Mouse (Mus musculus): Measurements from ENCODE around the gene Fam166a. TPM values are rescaled to one million over a fixed set of nuclear protein-coding genes. Genes with fewer than 3 reads are reported as not detected.

The Fam166a gene
- total and polyA plus RNA-seq, 2 experiments from 2014 or later, result not detected

DNA sequence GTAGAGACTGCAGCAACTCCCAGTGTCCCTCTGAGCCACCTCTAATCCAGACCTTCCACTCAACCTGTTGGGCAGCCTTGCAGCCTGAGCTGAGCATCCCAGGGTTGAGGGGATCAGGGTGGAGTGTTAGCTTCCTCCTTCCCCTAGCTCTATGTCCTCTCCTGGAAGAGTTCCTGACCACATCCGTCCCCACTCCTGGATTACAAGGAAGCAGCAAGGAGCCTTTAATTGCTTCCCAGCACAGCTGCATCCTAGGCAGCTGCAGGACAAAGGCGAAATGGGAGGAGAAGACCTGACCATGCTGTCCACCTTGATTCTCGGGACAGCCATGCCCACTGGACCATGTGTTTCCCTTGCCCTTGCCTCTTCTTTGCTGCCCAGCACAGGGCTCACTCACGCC, 41.5 kb upstream of the Fam166a start:
- Histone ChIP-seq H3K4me1 (ENCODE audit: control insufficient read depth, insufficient read depth) (peaks cover 30% of the 10 kb centered on the region), H3K4me2 (ENCODE audit: low read depth, low read length) (peak overlapping the region; percentile 32), H3K4me3 (ENCODE audit: low read depth, low read length) (no peak overlapping the region), H3K27me3 (ENCODE audit: control insufficient read depth, insufficient read depth, low read length) (0 out of 2 replicates have a peak, but pooled peaks cover 6% of the 10 kb centered on the region), H3K9ac (replicated peaks; ENCODE audit: low read depth, low read length) (peak overlapping the region; percentile 14; the same call in 1 of the 2 replicates), H3K27ac (ENCODE audit: low read depth) (peak overlapping the region; percentile 77), H3K9me3 (replicated peaks; ENCODE audit: control insufficient read depth, low read length) (no peaks in the 10 kb centered on the region), H3K36me3 (replicated peaks; ENCODE audit: control insufficient read depth, insufficient read depth, low read length) (no peaks in the 10 kb centered on the region)
- 59% methylated on average over 4 of the region's 4 CpGs for WGBS
- TF ChIP-seq CTCF (IDR thresholded peaks at IDR 0.05; ENCODE audit: low read depth) (no peak), EP300 (IDR thresholded peaks at IDR 0.05; ENCODE audit: low read depth) (peak; percentile 49; the same call in 1 of the 2 replicates)
- ATAC-seq (ENCODE audit: insufficient read depth, low read depth) (no peak), DNase-seq (ENCODE audit: low spot score) (no peak)

DNA sequence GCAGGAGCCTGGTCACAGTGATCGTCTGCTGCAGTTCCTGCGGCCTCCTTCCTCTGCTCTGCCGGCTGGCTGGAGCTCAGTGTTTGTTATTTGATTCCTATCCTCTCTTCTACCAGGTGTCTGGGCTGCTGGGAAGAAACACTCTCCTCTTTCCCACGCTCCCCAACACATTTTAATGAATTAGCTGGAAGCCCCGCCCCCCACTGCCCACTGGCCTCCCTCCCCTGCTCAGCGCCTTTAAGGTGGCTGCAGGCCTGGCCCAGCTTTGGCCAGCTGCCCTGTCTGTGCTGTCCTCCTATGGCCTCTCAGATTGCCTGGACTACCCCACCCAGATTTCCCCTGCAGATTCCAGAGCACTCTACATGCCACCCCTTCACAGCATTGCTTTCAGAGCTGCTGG, 40.9 kb upstream of the Fam166a start:
- Histone ChIP-seq H3K27me3 (ENCODE audit: control insufficient read depth, insufficient read depth, low read length) (0 out of 2 replicates have a peak, but pooled peaks cover 6% of the 10 kb centered on the region), H3K4me2 (ENCODE audit: low read depth, low read length) (peak overlapping the region; percentile 32), H3K36me3 (replicated peaks; ENCODE audit: control insufficient read depth, insufficient read depth, low read length) (no peaks in the 10 kb centered on the region), H3K4me1 (ENCODE audit: control insufficient read depth, insufficient read depth) (peaks cover 30% of the 10 kb centered on the region), H3K4me3 (ENCODE audit: low read depth, low read length) (no peak overlapping the region), H3K27ac (ENCODE audit: low read depth) (peak overlapping the region; percentile 77), H3K9ac (replicated peaks; ENCODE audit: low read depth, low read length) (peak overlapping the region; percentile 14), H3K9me3 (replicated peaks; ENCODE audit: control insufficient read depth, low read length) (no peaks in the 10 kb centered on the region)
- TF ChIP-seq CTCF (IDR thresholded peaks at IDR 0.05; ENCODE audit: low read depth), result no peak
- TF ChIP-seq EP300 (IDR thresholded peaks at IDR 0.05; ENCODE audit: low read depth), result no peak
- WGBS, result 15% methylated on average over 5 of the region's 6 CpGs
- DNase-seq (ENCODE audit: low spot score) (no peak), ATAC-seq (ENCODE audit: insufficient read depth, low read depth) (no peak)

DNA sequence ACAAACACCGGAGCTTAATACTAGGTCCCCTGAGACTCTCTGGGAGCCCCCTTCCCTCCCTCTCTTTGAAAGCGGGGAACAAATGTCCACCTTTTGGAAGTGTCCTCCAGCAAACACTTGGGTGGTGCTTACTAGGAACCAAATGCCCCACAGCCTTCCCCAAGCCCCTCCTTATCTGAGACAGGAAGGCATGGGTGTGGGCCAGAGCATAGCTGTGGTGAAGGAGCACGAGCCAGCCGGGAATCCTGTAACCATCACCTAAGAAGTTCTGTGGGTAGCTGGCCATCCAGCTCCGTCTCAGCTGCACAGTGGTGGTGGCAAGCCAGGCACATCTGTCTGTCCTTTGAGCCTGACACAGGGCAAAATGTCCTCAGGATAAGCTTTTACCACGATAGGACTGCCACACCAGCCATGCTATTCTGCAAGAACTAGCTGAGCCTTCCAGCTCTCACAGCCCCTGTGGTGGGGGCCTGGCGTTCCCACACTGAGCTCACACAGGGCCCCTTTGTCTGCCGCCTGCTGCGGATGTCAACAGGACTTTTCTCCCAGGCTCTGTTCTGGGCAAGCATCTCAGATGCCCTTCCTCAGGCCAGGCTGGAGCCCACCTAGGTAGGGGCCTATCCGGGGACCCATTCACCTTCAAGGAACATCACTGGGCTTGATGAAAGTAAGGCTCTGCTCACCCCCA, 40.1 kb upstream of the Fam166a start:
- Histone ChIP-seq H3K27ac (ENCODE audit: low read depth) (peak overlapping the region; percentile 77), H3K27me3 (ENCODE audit: control insufficient read depth, insufficient read depth, low read length) (0 out of 2 replicates have a peak, but pooled peaks cover 6% of the 10 kb centered on the region), H3K4me1 (ENCODE audit: control insufficient read depth, insufficient read depth) (peaks cover 32% of the 10 kb centered on the region), H3K4me2 (ENCODE audit: low read depth, low read length) (peak overlapping the region; percentile 32; the same call in 1 of the 2 replicates), H3K9me3 (replicated peaks; ENCODE audit: control insufficient read depth, low read length) (no peaks in the 10 kb centered on the region), H3K4me3 (ENCODE audit: low read depth, low read length) (no peak overlapping the region), H3K36me3 (replicated peaks; ENCODE audit: control insufficient read depth, insufficient read depth, low read length) (no peaks in the 10 kb centered on the region), H3K9ac (replicated peaks; ENCODE audit: low read depth, low read length) (no peak overlapping the region)
- 45% methylated on average over 10 of the region's 10 CpGs for WGBS
- ATAC-seq (ENCODE audit: insufficient read depth, low read depth) (no peak), DNase-seq (ENCODE audit: low spot score) (no peak)
- no peak for TF ChIP-seq EP300 (IDR thresholded peaks at IDR 0.05; ENCODE audit: low read depth)
- TF ChIP-seq CTCF (IDR thresholded peaks at IDR 0.05; ENCODE audit: low read depth), result no peak

DNA sequence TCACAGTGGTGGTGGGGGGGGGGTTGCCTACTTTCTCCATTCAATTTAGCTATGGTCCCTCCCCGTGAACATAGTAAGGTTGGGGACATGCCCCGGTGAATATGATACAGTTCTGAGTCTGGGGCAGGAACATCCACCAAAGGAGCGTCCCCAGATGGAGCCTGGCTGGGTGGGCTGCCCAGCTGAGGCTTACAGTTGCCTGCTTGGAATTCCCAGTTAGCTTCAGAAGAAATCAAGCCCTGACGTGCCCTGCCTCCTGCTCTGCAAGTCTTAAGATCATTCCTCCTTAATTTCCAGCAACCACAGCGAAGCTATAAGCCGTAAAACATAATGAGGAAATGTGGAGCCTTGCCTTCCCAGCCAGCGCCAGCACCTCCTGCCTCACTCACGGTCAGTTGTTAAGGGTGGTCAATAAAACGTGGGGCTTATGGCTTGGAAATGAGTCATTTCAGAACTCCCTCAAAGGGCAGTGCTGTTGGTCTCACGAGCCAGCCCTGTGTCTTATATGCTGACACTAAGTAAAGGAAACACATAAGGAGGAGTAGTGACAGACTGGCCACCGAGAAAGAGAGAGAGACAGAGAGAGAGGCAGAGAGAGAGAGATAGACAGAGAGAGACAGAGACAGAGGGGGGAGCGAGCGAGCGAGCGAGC, 38.9 kb upstream of the Fam166a start:
- no peaks in the 10 kb centered on the region for H3K9me3 ChIP-seq (replicated peaks; ENCODE audit: control insufficient read depth, low read length)
- no peak for DNase-seq (ENCODE audit: low spot score)
- H3K4me3 ChIP-seq (ENCODE audit: low read depth, low read length), result peak overlapping the region; percentile 62
- 0 out of 2 replicates have a peak, but pooled peaks cover 6% of the 10 kb centered on the region for H3K27me3 ChIP-seq (ENCODE audit: control insufficient read depth, insufficient read depth, low read length)
- H3K9ac ChIP-seq (replicated peaks; ENCODE audit: low read depth, low read length), result 0 out of 2 replicates have a peak overlapping the region, but pooled peaks have one; percentile 35
- ATAC-seq (ENCODE audit: insufficient read depth, low read depth), result no peak
- H3K36me3 ChIP-seq (replicated peaks; ENCODE audit: control insufficient read depth, insufficient read depth, low read length), result no peaks in the 10 kb centered on the region
- H3K27ac ChIP-seq (ENCODE audit: low read depth), result peak overlapping the region; percentile 79
- WGBS, result 62% methylated on average over 15 of the region's 15 CpGs
- TF ChIP-seq EP300 (IDR thresholded peaks at IDR 0.05; ENCODE audit: low read depth), result no peak
- TF ChIP-seq CTCF (IDR thresholded peaks at IDR 0.05; ENCODE audit: low read depth), result no peak
- peaks cover 35% of the 10 kb centered on the region for H3K4me1 ChIP-seq (ENCODE audit: control insufficient read depth, insufficient read depth)
- H3K4me2 ChIP-seq (ENCODE audit: low read depth, low read length), result peak overlapping the region; percentile 82

DNA sequence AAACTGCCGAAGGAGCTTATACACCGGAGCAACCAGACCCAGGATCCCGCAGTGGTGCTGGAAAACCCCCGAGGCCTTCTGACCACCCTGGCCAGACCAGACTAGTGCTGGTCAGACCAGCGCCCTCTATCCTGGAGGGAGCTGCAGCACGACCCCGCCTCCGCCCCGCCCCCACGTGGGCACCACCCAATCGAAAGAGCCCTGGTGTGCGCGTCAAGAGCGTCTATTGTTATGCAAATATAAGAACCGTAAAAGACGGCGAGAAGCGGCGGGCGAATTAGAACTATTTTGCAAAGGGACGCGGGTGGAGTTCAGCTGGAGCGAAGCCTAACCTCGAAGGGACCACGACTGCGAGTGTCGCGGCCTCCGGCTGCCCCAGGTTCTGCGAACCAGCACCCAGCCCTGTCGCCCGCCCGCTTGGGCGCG, 38.1 kb upstream of the Fam166a start, which contains the start of gene Nrarp:
TSS of gene Nrarp (plus strand) at position 281 of the 426 bp plus-strand sequence.
- peak; percentile 93 for DNase-seq (ENCODE audit: low spot score)
- Histone ChIP-seq H3K4me1 (ENCODE audit: control insufficient read depth, insufficient read depth) (peaks cover 38% of the 10 kb centered on the region), H3K9me3 (replicated peaks; ENCODE audit: control insufficient read depth, low read length) (no peaks in the 10 kb centered on the region), H3K36me3 (replicated peaks; ENCODE audit: control insufficient read depth, insufficient read depth, low read length) (no peaks in the 10 kb centered on the region), H3K27ac (ENCODE audit: low read depth) (peak within 1 kb of the TSS; percentile 86), H3K27me3 (ENCODE audit: control insufficient read depth, insufficient read depth, low read length) (0 out of 2 replicates have a peak, but pooled peaks cover 6% of the 10 kb centered on the region), H3K9ac (replicated peaks; ENCODE audit: low read depth, low read length) (peak within 1 kb of the TSS; percentile 62), H3K4me2 (ENCODE audit: low read depth, low read length) (peak within 1 kb of the TSS; percentile 82), H3K4me3 (ENCODE audit: low read depth, low read length) (peak within 1 kb of the TSS; percentile 62)
- TF ChIP-seq EP300 (IDR thresholded peaks at IDR 0.05; ENCODE audit: low read depth) (0 out of 2 replicates have a peak, but pooled peaks have one; percentile 62), CTCF (IDR thresholded peaks at IDR 0.05; ENCODE audit: low read depth) (peak; percentile 61)
- WGBS, result under 1% methylated on average over 34 of the region's 35 CpGs
- peak; percentile 90 for ATAC-seq (ENCODE audit: insufficient read depth, low read depth)
